Mouse (Mus musculus): ENCODE measurements around the gene Ube2q2.

DNA sequence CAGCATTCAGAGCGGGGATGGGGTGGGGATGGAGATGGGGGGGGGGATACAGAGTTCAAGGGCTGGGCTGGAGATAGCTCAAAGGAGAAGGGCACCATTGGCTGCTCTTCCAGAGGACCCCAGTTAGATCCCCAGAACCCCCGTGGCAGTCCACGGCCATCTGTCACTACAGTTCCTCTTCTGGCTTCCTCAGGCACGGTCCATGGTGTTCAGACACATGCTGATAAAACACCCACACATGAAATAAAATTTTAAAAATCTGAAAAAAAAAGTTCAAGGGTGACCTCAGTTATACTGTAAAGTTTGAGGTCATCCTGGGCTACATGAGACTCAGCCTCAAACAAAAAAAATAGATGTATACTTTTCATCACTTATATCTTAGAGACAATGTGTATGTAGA lies 99.8 kb downstream of the Ube2q2 start:
- TF ChIP-seq CTCF (IDR thresholded peaks at IDR 0.05; ENCODE audit: low read depth, low read length) (no peak), POLR2A (IDR thresholded peaks at IDR 0.05; ENCODE audit: borderline replicate concordance, low read depth, low read length) (no peak)
